Mouse (Mus musculus) G1E (cell line): ENCODE results near the gene BC051142. TPM values are rescaled to one million over a fixed set of nuclear protein-coding genes. Genes with fewer than 3 reads are reported as not detected.

ENCODE experiments used
- ATAC-seq: 2 replicates; pipeline ENCODE4 v1.8.0; 2016; ENCODE audit warnings: mild to moderate bottlenecking; ENCODE audit not compliant: insufficient number of reproducible peaks, poor library complexity, low FRiP score, severe bottlenecking; ENCODE audit errors: extremely low read depth
- DNase-seq: peaks from one replicate; pipeline ENCODE4 v3.0.0; 2012; ENCODE audit warnings: low spot score
- H3K27me3 ChIP-seq: 2 replicates; pipeline ENCODE4 v1.6.1; 2012; ENCODE audit warnings: mild to moderate bottlenecking, low read length, inconsistent platforms; ENCODE audit not compliant: insufficient read depth
- H3K36me3 ChIP-seq: replicated peaks from 2 replicates; pipeline ENCODE3; 2012; ENCODE audit warnings: mild to moderate bottlenecking, inconsistent platforms
- H3K4me1 ChIP-seq: 2 replicates; pipeline ENCODE4 v1.6.1; 2012; ENCODE audit warnings: low read depth, low read length, inconsistent platforms, mixed read lengths; ENCODE audit not compliant: insufficient read depth
- H3K4me3 ChIP-seq: 2 replicates; pipeline ENCODE4 v1.5.1; 2012; ENCODE audit warnings: low read depth, mild to moderate bottlenecking, inconsistent platforms, low read length, moderate library complexity, mixed read lengths
- H3K9me3 ChIP-seq: replicated peaks from 2 replicates; pipeline ENCODE4 v1.6.1; 2012; ENCODE audit warnings: inconsistent platforms
- CTCF ChIP-seq: IDR thresholded peaks from 2 replicates; pipeline ENCODE4 v1.5.1; 2012; ENCODE audit warnings: low read depth, low read length, inconsistent platforms, mixed read lengths
- GATA1 ChIP-seq: IDR thresholded peaks from 2 replicates; pipeline ENCODE4 v1.6.1; 2012; ENCODE audit warnings: borderline replicate concordance, low read length, inconsistent platforms, mixed read lengths
- GATA2 ChIP-seq: IDR thresholded peaks from 2 replicates; pipeline ENCODE4 v1.6.1; 2012; ENCODE audit warnings: low read depth, low read length, inconsistent platforms, borderline replicate concordance
- POLR2AphosphoS5 ChIP-seq: IDR thresholded peaks from 2 replicates; pipeline ENCODE4 v1.6.1; 2012; ENCODE audit warnings: low read depth, low read length, inconsistent platforms; ENCODE audit not compliant: insufficient replicate concordance
- TAL1 ChIP-seq: conservative IDR thresholded peaks from 2 replicates; pipeline ENCODE4 v1.6.1; 2012; ENCODE audit warnings: low read depth, low read length, inconsistent platforms, mixed read lengths
- polyA plus RNA-seq: library from polyadenylated mRNA; stranded (reverse); fragments of >175 nt; gene quantifications from 2 replicates; pipeline ENCODE4 v1.2.3, GENCODE M21; 2012
- total RNA-seq, 2 experiments: library from RNA; stranded (forward) in 1 of 2; stranded (reverse) in 1 of 2; fragments of 200-1000 nt in 1 of 2; fragments of >200 nt in 1 of 2; fragmentation: Nextera tagmentation in 1 of 2; gene quantifications; 2 replicates each; pipeline ENCODE4 v1.2.3; 2014 to 2017

The BC051142 gene
- total and polyA plus RNA-seq, 3 experiments = 0.05 TPM; not detected in 2

DNA sequence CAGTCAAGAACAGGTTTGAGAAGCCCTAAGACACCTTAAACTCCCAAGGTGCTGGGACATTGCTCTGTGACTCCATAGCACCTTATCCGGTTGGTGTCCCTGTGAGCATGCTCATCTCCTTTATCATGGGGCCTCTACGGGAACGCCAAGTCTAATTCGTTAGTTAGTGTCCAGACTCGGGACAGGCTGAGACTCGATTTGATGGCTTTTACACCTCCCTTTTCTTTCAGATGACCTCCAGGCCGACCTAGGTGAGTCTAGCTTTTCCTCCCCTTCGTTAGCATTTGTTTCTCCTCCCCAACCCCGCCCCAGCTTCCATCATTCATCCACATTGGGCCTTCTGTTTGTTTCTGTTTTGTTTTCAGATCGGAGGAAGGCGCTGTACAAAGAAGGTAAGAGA is 16.7 kb upstream of the BC051142 start:
- TF ChIP-seq CTCF (no peak), TAL1 (no peak), POLR2AphosphoS5 (no peak), GATA1 (no peak), GATA2 (no peak)
- H3K27me3 ChIP-seq = peaks cover 3% of the 10 kb centered on the region; the same call in 1 of the 2 replicates
- no peaks in the 10 kb centered on the region for H3K4me1 ChIP-seq
- DNase-seq = no peak
- ATAC-seq = no peak
- H3K9me3 ChIP-seq = peaks cover 3% of the 10 kb centered on the region; the same call in 1 of the 2 replicates
- H3K4me3 ChIP-seq = no peak overlapping the region
- no peaks in the 10 kb centered on the region for H3K36me3 ChIP-seq

- TF ChIP-seq CTCF (0 out of 2 replicates have a peak, but pooled peaks have one; percentile 11), GATA2 (no peak)
- H3K9me3 ChIP-seq = peaks cover 3% of the 10 kb centered on the region; the same call in 1 of the 2 replicates
- peaks cover 3% of the 10 kb centered on the region; the same call in 1 of the 2 replicates for H3K27me3 ChIP-seq
- DNase-seq = no peak
- no peaks in the 10 kb centered on the region for H3K4me1 ChIP-seq
- no peak for ATAC-seq
- H3K4me3 ChIP-seq = no peak overlapping the region
- no peaks in the 10 kb centered on the region for H3K36me3 ChIP-seq
Observed at GRCm38 (mm10) chr17:34383212-34383611, 15.4 kb upstream of the BC051142 start.

DNA sequence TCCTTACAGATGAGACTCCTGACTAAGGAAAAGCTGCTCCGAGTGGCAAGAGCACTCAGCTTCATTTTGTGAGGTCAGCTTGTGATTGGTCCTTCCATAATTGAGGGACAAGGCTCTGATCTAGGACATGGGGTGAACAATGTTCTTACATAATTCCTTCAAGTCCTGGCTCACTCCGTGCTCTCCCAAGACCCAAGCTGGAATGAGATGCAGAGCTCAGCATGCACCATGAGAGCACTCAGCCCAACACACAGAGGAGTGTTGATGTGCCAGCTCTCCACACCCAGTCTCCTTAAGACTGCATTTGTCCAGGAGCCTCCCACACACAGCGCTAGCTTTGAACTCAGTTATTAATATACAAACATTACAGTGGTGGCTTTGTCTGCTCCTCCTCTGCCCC is 13.9 kb upstream of the BC051142 start:
- 0 out of 2 replicates have a peak, but pooled peaks cover 5% of the 10 kb centered on the region for H3K27me3 ChIP-seq
- H3K36me3 ChIP-seq = no peaks in the 10 kb centered on the region
- H3K4me3 ChIP-seq = no peak overlapping the region
- DNase-seq = no peak
- H3K9me3 ChIP-seq = peaks cover 3% of the 10 kb centered on the region; the same call in 1 of the 2 replicates
- H3K4me1 ChIP-seq = no peaks in the 10 kb centered on the region
- ATAC-seq = no peak
- no peak for TF ChIP-seq TAL1

GRCm38 (mm10) chr17:34386656-34387055 is 12.0 kb upstream of the BC051142 start:
- Histone ChIP-seq H3K4me1 (no peaks in the 10 kb centered on the region), H3K36me3 (no peaks in the 10 kb centered on the region), H3K4me3 (no peak overlapping the region), H3K27me3 (0 out of 2 replicates have a peak, but pooled peaks cover 5% of the 10 kb centered on the region), H3K9me3 (no peaks in the 10 kb centered on the region)
- DNase-seq (no peak), ATAC-seq (no peak)
- TF ChIP-seq CTCF (no peak), GATA1 (no peak), GATA2 (no peak), TAL1 (no peak), POLR2AphosphoS5 (no peak)

- no peaks in the 10 kb centered on the region for H3K4me1 ChIP-seq
- H3K4me3 ChIP-seq = no peak overlapping the region
- no peak for TF ChIP-seq GATA2
- TF ChIP-seq CTCF = 0 out of 2 replicates have a peak, but pooled peaks have one; percentile 11
- ATAC-seq (no peak), DNase-seq (no peak)
- peaks cover 9% of the 10 kb centered on the region; the same call in 1 of the 2 replicates for H3K27me3 ChIP-seq
- H3K36me3 ChIP-seq = no peaks in the 10 kb centered on the region
- no peaks in the 10 kb centered on the region for H3K9me3 ChIP-seq
Observed at GRCm38 (mm10) chr17:34388513-34388912, 10.1 kb upstream of the BC051142 start.

DNA sequence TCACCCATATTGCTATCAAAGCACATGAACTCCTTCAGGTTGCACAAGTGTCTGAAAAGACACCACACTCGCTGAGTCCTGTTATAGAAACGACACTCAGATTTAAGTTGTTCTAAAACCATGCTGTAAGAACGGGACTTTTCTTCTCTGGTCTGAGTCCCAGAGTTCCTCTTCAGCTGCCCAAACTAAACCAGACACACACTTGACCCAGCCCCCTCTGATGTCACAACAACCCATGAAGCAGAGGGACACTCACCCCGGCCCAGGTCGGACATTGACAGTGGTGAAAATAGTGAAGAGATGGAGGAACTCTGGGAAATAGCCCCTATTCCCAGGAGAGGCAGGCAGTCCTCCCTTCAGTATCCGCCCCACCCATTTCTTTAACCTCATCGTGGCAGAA is 7.1 kb upstream of the BC051142 start:
- H3K9me3 ChIP-seq = no peaks in the 10 kb centered on the region
- ATAC-seq = no peak

DNA sequence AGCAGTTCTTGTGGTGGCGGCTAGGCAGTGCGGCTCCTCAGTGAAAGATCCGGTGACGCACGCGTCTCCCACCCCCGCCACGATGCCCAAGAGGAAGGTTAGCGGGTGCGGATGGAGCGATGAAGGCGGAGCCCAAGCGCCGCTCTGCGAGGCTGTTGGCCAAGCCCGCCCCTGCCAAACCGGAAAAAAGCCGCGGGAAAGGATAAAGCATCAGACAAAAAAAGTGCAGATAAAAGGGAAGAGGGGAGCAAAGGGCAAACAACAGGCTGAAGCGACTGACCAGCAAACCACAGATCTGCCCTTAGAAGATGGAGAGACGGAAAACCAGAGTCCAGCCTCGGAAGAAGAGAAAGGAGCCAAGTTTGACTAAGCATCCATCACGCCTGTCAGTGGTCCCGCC is 6.3 kb upstream of the BC051142 start:
- H3K4me1 ChIP-seq = no peaks in the 10 kb centered on the region
- no peak overlapping the region for H3K4me3 ChIP-seq
- H3K27me3 ChIP-seq = peaks cover 9% of the 10 kb centered on the region; the same call in 1 of the 2 replicates
- DNase-seq = no peak
- no peaks in the 10 kb centered on the region for H3K36me3 ChIP-seq
- no peak for TF ChIP-seq GATA1
- no peak for TF ChIP-seq GATA2
- no peak for TF ChIP-seq TAL1
- no peak for TF ChIP-seq CTCF
- no peak for TF ChIP-seq POLR2AphosphoS5
- ATAC-seq = no peak
- no peaks in the 10 kb centered on the region for H3K9me3 ChIP-seq

More for the DNA sequence above, 7.1 kb upstream of the BC051142 start:
- peaks cover 9% of the 10 kb centered on the region; the same call in 1 of the 2 replicates for H3K27me3 ChIP-seq
- no peak for DNase-seq
- TF ChIP-seq TAL1 = no peak
- no peak for TF ChIP-seq CTCF
- no peak for TF ChIP-seq GATA2
- no peak overlapping the region for H3K4me3 ChIP-seq
- H3K36me3 ChIP-seq = no peaks in the 10 kb centered on the region
- no peaks in the 10 kb centered on the region for H3K4me1 ChIP-seq
